ENCODE assay signal across 8 mouse cellular contexts in genomic region chr9:53770771-53771343, GRCm38 (mm10). TPM values are rescaled to one million over a fixed set of nuclear protein-coding genes. Genes with fewer than 3 reads are reported as not detected.
DNase-seq lines count a peak whose midpoint lies in the region; ATAC-seq lines count a peak whose summit lies in the region.

No protein-coding gene starts in this region.

- H3K4me1 ChIP-seq in heart, embryonic 11.5 days (ENCODE audit: control insufficient read depth, insufficient read depth, low read length): no peaks in the 10 kb centered on the region
- peaks cover 11% of the 10 kb centered on the region; the same call in 1 of the 2 replicates for H3K4me1 ChIP-seq in intestine, embryonic 15.5 days (replicated peaks)
- peaks cover 8% of the 10 kb centered on the region; the same call in 1 of the 2 replicates for H3K4me1 ChIP-seq in midbrain, embryonic 11.5 days (ENCODE audit: control insufficient read depth, insufficient read depth, low read length)

- H3K27ac ChIP-seq in heart, embryonic 11.5 days (ENCODE audit: low read depth, low read length): no peak overlapping the region
- H3K27ac ChIP-seq in intestine, embryonic 15.5 days: peak overlapping the region; percentile 73
- H3K27ac ChIP-seq in midbrain, embryonic 11.5 days (ENCODE audit: low read depth, low read length): no peak overlapping the region

- H3K9ac ChIP-seq in heart, embryonic 11.5 days (ENCODE audit: low read depth, low read length): 0 out of 2 replicates have a peak overlapping the region, but pooled peaks have one; percentile 13
- peak overlapping the region; percentile 71; the same call in 1 of the 2 replicates for H3K9ac ChIP-seq in intestine, embryonic 15.5 days
- no peak overlapping the region for H3K9ac ChIP-seq in midbrain, embryonic 11.5 days (ENCODE audit: low read length)

- DNase-seq in heart, adult 18-20 months: no peak
- DNase-seq in ZHBTc4 (ENCODE audit: low read depth, low spot score): peak; percentile 61
- no peak for DNase-seq in midbrain, embryonic 11.5 days (ENCODE audit: low spot score, missing footprints)
- no peak for DNase-seq in right cerebral cortex, adult 2 months (ENCODE audit: low spot score in 2 of 2)
- no peak for DNase-seq in layer of hippocampus, postnatal 36 days
- no peak for DNase-seq in adrenal gland, postnatal 14 days

- peak overlapping the region; percentile 89 for H3K4me2 ChIP-seq in heart, embryonic 11.5 days
- peak overlapping the region; percentile 97 for H3K4me2 ChIP-seq in intestine, embryonic 15.5 days (replicated peaks)
- H3K4me2 ChIP-seq in midbrain, embryonic 11.5 days: peak overlapping the region; percentile 81

- no peaks in the 10 kb centered on the region for H3K36me3 ChIP-seq in heart, embryonic 11.5 days (ENCODE audit: control insufficient read depth, insufficient read depth, low read length)
- H3K36me3 ChIP-seq in intestine, embryonic 15.5 days: no peaks in the 10 kb centered on the region
- no peaks in the 10 kb centered on the region for H3K36me3 ChIP-seq in midbrain, embryonic 11.5 days (ENCODE audit: control insufficient read depth, insufficient read depth, low read length)

- H3K27me3 ChIP-seq in heart, embryonic 11.5 days (ENCODE audit: control insufficient read depth, insufficient read depth, low read length): peaks cover 35% of the 10 kb centered on the region
- H3K27me3 ChIP-seq in intestine, embryonic 15.5 days (replicated peaks): peaks cover 10% of the 10 kb centered on the region
- H3K27me3 ChIP-seq in midbrain, embryonic 11.5 days (ENCODE audit: control insufficient read depth, insufficient read depth, low read length): peaks cover 21% of the 10 kb centered on the region

- no peaks in the 10 kb centered on the region for H3K9me3 ChIP-seq in heart, embryonic 11.5 days (replicated peaks; ENCODE audit: control insufficient read depth, low read length)
- no peaks in the 10 kb centered on the region for H3K9me3 ChIP-seq in intestine, embryonic 15.5 days
- no peaks in the 10 kb centered on the region; the same call in 1 of the 2 replicates for H3K9me3 ChIP-seq in midbrain, embryonic 11.5 days (ENCODE audit: control insufficient read depth, low read length)

- peak overlapping the region; percentile 48 for H3K4me3 ChIP-seq in heart, embryonic 11.5 days (ENCODE audit: low read depth, low read length)
- H3K4me3 ChIP-seq in intestine, embryonic 15.5 days (replicated peaks): peak overlapping the region; percentile 60; the same call in 1 of the 2 replicates
- H3K4me3 ChIP-seq in midbrain, embryonic 11.5 days (ENCODE audit: low read depth, low read length): peak overlapping the region; percentile 59; the same call in 1 of the 2 replicates

- no peak for ATAC-seq in heart, embryonic 11.5 days (replicated peaks; ENCODE audit: insufficient number of reproducible peaks, low FRiP score, low TSS enrichment)
- peak; percentile 63 for ATAC-seq in intestine, embryonic 15.5 days
- ATAC-seq in midbrain, embryonic 11.5 days (ENCODE audit: low FRiP score): no peak

- WGBS in heart, embryonic 11.5 days (ENCODE audit: insufficient replicate concordance): 27% methylated on average over 12 of the region's 12 CpGs
- WGBS in intestine, embryonic 15.5 days: 35% methylated on average over 12 of the region's 12 CpGs
- 42% methylated on average over 12 of the region's 12 CpGs for WGBS in midbrain, embryonic 11.5 days

RNA-seq across cellular contexts. Expression of gene Slc35f2, which starts 0.5 kb away (rescaled TPM):
- polyA plus RNA-seq in heart, embryonic 11.5 days (2014; fragmentation: Nextera tagmentation; extraction: Ambion mirVana): 0.82 and 1.2 TPM in 2 replicates
- under 1 TPM in 1 of 2 experiments, not detected in 1; 0.15 TPM for total RNA-seq in heart, adult 18-20 months (2021)
- polyA plus RNA-seq in intestine, embryonic 15.5 days (2015; fragmentation: Nextera tagmentation; extraction: Ambion mirVana): 21.0 and 22.1 TPM in 2 replicates
- polyA plus RNA-seq in midbrain, embryonic 11.5 days (2014; fragmentation: Nextera tagmentation; extraction: Ambion mirVana): 2.3 and 2.4 TPM in 2 replicates
- total RNA-seq in layer of hippocampus, postnatal 36 days (2021): 1 to 10 TPM; 3.6 to 4.4 TPM
- total RNA-seq in adrenal gland, postnatal 14 days (2021): 0.49 and 0.67 TPM in 2 replicates
